Mouse (Mus musculus) gastrocnemius, adult 18-20 months (tissue): Measurements from ENCODE around the gene Brd9. TPM values are rescaled to one million over a fixed set of nuclear protein-coding genes. Genes with fewer than 3 reads are reported as not detected.
"Not testable (repeated sequence)": the region's sequence is repeated elsewhere in the genome, so short reads cannot be mapped to it uniquely, and the experiment has no call there.

Experiments
- DNase-seq: peaks from one replicate; pipeline ENCODE4 v3.0.0; 2021; ENCODE audit warnings: low spot score
- microRNA-seq: library from miRNA; unstranded; fragments of <30 nt; microRNA quantifications from one replicate; pipeline ENCODE4 v1.2.0, GENCODE M21; 2021
- total RNA-seq, 2 experiments: library from RNA; stranded (reverse); gene quantifications; 2 replicates each; pipeline ENCODE4 v1.2.3; 2021

Gene Brd9
- total RNA-seq, 2 experiments from 2014 or later, result 8.8 to 9.4 TPM

GRCm38 (mm10) chr13:73990325-73990724, 52.7 kb downstream of the Brd9 start:
- DNase-seq, result no peak

DNA sequence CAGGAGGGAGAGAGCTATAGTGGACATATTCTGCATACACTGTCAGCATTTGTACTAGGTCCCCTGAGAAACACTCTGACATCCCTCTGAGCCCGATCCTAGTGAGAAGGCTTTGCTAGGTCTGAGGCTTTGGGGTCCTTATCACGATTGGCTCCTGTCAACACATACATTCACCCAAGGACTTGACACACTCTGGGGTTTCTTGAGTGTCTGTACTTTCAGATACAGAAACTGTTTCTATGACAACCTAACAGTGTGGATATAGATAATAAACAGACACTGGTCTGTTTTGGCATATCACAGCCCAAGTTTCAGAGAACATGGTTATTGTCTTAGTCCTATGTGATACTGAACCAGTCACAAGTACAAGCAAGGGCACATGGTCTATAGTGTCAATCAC, 53.1 kb downstream of the Brd9 start:
- DNase-seq, result no peak

- DNase-seq, result no peak
Observed at GRCm38 (mm10) chr13:73991267-73991666, 53.7 kb downstream of the Brd9 start.

GRCm38 (mm10) chr13:73996456-73996855, 58.8 kb downstream of the Brd9 start:
- DNase-seq, result no peak

DNA sequence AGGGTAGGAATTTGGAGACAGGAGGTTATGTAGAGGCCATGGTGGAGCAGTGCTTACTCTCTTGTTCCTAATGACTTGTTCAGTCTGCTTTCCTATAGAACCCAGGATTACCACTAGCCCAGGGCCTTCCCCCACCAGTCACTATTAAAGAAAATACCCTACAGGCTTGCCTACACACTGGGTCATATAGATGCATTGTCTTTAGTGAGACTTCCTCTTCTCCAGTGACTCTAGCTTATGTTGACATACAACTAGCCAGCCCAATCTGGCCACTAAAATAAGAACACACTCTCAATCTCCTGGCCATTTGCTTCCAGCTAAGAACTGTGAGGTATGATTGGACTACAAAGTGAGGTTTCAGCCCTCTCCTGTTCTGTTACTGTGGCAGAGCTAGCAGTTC, 62.9 kb downstream of the Brd9 start:
- DNase-seq, result no peak

DNA sequence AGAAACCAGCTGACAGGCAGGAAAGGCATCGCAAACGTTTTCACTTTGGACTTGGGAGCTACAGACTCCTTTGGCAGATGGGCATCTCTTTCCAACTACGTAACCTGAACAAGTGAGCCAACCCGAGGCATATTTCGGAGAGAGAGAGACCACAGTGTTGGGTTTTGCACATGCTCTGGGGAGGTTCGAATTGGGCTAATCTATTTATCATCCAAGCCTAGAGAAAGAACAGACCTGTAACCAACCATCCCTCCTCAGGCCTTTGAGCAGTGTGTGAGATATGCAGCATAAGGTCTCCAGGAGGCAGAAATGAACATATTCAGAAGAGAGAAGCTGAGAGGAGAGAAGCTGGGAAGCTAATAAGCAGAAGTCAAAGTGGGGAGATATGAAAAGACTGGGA, 63.4 kb downstream of the Brd9 start:
- no peak for DNase-seq

DNA sequence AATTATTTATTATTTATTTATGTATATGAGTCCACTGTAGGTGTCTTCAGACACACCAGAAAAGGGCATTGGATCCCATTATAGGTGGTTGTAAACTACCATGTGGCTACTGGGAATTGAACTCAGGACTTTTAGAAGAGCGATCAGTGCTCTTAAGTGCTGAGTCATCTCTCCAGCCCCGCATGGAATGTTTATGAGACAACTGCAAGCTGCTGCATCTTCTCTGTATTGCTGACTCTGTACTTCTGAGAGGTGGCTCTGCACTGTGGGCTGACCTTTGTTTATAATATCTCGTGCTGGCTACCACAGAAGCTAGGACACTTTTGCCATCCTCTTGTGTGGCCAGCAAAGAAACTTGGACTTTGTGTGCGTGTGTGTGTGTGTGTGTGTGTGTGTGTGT, 63.9 kb downstream of the Brd9 start:
- DNase-seq, result no peak

- DNase-seq, result not testable (repeated sequence)
Observed at GRCm38 (mm10) chr13:74006881-74007280, 69.3 kb downstream of the Brd9 start.

GRCm38 (mm10) chr13:74008216-74008615, 70.6 kb downstream of the Brd9 start:
- not testable (repeated sequence) for DNase-seq

GRCm38 (mm10) chr13:74008948-74009718, 71.5 kb downstream of the Brd9 start, which contains the start of gene Tppp:
Gene Tppp (plus strand): TSS chr13:74009407.
- peak; percentile 95 for DNase-seq

- peak; percentile 68 for DNase-seq
Observed at GRCm38 (mm10) chr13:74009791-74010614, 72.4 kb downstream of the Brd9 start.

Small RNAs within 50 kb of the gene (microRNA-seq; reads per million reads assigned to microRNA genes)
- not detected for gene Gm25197

Other genes with a start within 250 kb of the Brd9 start
- gene Slc6a19, start 232.9 kb upstream of the Brd9 start, total RNA-seq, result under 1 TPM in 1 of 2 experiments, not detected in 1; 0.05 TPM
- gene Slc12a7, start 204.7 kb upstream of the Brd9 start, total RNA-seq, result 1 to 10 TPM; 3.6 to 5.1 TPM
- 1 to 10 TPM in 1 of 2 experiments, under 1 TPM in 1; 0.80 to 1.1 TPM for gene Nkd2, start 90.2 kb upstream of the Brd9 start, total RNA-seq
- gene Trip13, start within 50 bp of the Brd9 start, total RNA-seq, result under 1 TPM; 0.27 to 0.28 TPM
- gene Zdhhc11, start 26.0 kb downstream of the Brd9 start, total RNA-seq, result not detected
- gene Tppp, start 71.6 kb downstream of the Brd9 start, total RNA-seq, result 1 to 10 TPM; 6.2 to 6.4 TPM
- gene Cep72, start 124.5 kb downstream of the Brd9 start, total RNA-seq, result under 1 TPM; 0.07 to 0.27 TPM
- gene Slc9a3, start 183.6 kb downstream of the Brd9 start, total RNA-seq, result under 1 TPM; 0.17 to 0.30 TPM